Mouse (Mus musculus) olfactory bulb, adult 2 months (tissue): Measurements from ENCODE around the gene Adora3.

Source experiments
- CTCF ChIP-seq: fragments of 200-500 bp; IDR thresholded peaks from 2 replicates; pipeline ENCODE4 v1.5.1; 2012; ENCODE audit warnings: low read depth, mild to moderate bottlenecking, low read length, moderate library complexity; ENCODE audit not compliant: insufficient read depth
- POLR2A ChIP-seq: fragments of 200-500 bp; IDR thresholded peaks from 2 replicates; pipeline ENCODE4 v1.6.1; 2012; ENCODE audit warnings: mild to moderate bottlenecking, low read depth, low read length, moderate library complexity; ENCODE audit not compliant: insufficient read depth

- TF ChIP-seq CTCF (no peak), POLR2A (no peak)
Measured at GRCm38 (mm10) chr3:105910519-105911190, 40.0 kb downstream of the Adora3 start.
